Mouse (Mus musculus) kidney, postnatal 0 days (tissue): ENCODE data around the gene Rln1. TPM values are rescaled to one million over a fixed set of nuclear protein-coding genes. Genes with fewer than 3 reads are reported as not detected.

Source experiments
- ATAC-seq: fragments of 200-750 bp; cut with Nextera tagmentation; replicated peaks from 2 replicates; pipeline ENCODE4 v1.8.0; 2017; ENCODE audit warnings: low read depth, moderate number of reproducible peaks, moderate TSS enrichment, moderate library complexity; ENCODE audit not compliant: low FRiP score
- DNase-seq: peaks from one replicate; pipeline ENCODE4 v3.0.0-alpha.2; 2016; ENCODE audit warnings: low spot score
- H3K27ac ChIP-seq: fragments of 300-500 bp; sonication (generic); 2 replicates; pipeline ENCODE4 v1.5.1; 2014; ENCODE audit warnings: mild to moderate bottlenecking
- H3K27me3 ChIP-seq: fragments of 300-500 bp; sonication (generic); 2 replicates; pipeline ENCODE4 v1.6.1; 2014; ENCODE audit warnings: low read length, mixed read lengths; ENCODE audit not compliant: insufficient read depth
- H3K36me3 ChIP-seq: fragments of 300-500 bp; sonication (generic); 2 replicates; pipeline ENCODE4 v1.6.1; 2014; ENCODE audit warnings: low read length, mixed read lengths; ENCODE audit not compliant: insufficient read depth
- H3K4me1 ChIP-seq: fragments of 300-500 bp; sonication (generic); replicated peaks from 2 replicates; pipeline ENCODE4 v1.6.1; 2014; ENCODE audit warnings: antibody characterized with exemption, low read length, mixed read lengths; ENCODE audit not compliant: insufficient read depth
- H3K4me2 ChIP-seq: fragments of 300-500 bp; sonication (generic); 2 replicates; pipeline ENCODE4 v1.6.1; 2014; ENCODE audit warnings: mild to moderate bottlenecking, low read length, moderate library complexity, mixed read lengths
- H3K4me3 ChIP-seq: fragments of 300-500 bp; sonication (generic); replicated peaks from 2 replicates; pipeline ENCODE4 v1.5.1; 2014; ENCODE audit warnings: low read depth, low read length
- H3K9ac ChIP-seq: fragments of 300-500 bp; sonication (generic); 2 replicates; pipeline ENCODE4 v1.6.1; 2014; ENCODE audit warnings: low read depth, low read length
- H3K9me3 ChIP-seq: fragments of 300-500 bp; sonication (generic); replicated peaks from 2 replicates; pipeline ENCODE4 v1.6.1; 2016; ENCODE audit warnings: low read length, inconsistent platforms, mixed read lengths
- CTCF ChIP-seq: IDR thresholded peaks from 2 replicates; pipeline ENCODE4 v1.5.1; 2016; ENCODE audit warnings: antibody characterized with exemption, low read depth, mild to moderate bottlenecking, moderate library complexity
- WGBS: fragments of 180-500 bp; shearing (Covaris S2); extraction: QIAGEN DNeasy Blood & Tissue Kit; methylation state at CpG from one replicate; pipeline ENCODE4 v1.1.7; 2014; 5-methylcytosine and 5-hydroxymethylcytosine counted together
- polyA plus RNA-seq: library from polyadenylated mRNA; unstranded; fragments of >200 nt; fragmentation: Nextera tagmentation; extraction: Ambion mirVana; gene quantifications from 2 replicates; pipeline ENCODE4 v1.2.1, GENCODE M21; 2015

The Rln1 gene
- polyA plus RNA-seq, 1 experiment from 2014 or later: 0.33 TPM

DNA sequence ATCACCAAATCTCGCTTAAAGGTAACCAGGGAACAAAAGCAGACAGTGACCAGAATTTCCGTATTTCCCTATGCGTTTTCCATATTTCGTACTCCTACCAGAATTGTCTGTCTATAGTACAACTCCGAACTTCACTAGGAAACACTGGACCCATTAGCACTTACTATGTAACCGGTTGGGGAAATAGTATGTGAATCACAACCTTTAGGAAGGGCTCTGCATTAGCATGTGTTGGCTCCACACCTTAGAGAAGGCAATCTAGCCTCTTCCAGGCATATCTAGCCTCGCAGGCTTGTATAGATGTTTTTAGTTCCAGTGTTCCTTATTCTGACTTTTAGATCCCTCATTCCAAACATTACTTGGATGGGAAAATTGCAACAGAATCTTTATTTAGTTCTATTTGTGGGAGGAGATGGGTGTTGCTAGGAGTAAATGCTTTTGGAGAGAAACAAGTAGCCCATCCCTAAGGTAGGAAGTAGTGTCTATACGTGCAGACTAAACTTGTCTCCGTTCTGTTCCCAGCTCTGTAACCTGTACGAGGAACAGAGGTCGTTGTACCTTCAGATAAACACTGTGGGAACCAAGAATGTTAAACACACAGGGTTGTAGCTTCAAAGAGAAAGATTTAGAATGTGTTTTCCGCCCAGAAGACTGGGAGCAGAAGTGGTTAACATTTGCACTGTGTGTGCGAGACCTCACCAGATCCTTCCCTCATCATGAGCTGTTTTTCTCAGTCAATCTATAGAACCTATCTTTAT, 27.9 kb upstream of the Rln1 start:
- Histone ChIP-seq H3K36me3 (no peaks in the 10 kb centered on the region), H3K27ac (no peak overlapping the region), H3K4me3 (peak overlapping the region; percentile 58), H3K9ac (peak overlapping the region; percentile 64), H3K9me3 (no peaks in the 10 kb centered on the region), H3K4me2 (peak overlapping the region; percentile 90), H3K4me1 (peaks cover under 1% of the 10 kb centered on the region; the same call in 1 of the 2 replicates), H3K27me3 (no peaks in the 10 kb centered on the region)
- no peak for TF ChIP-seq CTCF
- ATAC-seq (no peak), DNase-seq (no peak)
- WGBS: 46% methylated on average over 13 of the region's 13 CpGs

GRCm38 (mm10) chr19:29361468-29362130, 27.1 kb upstream of the Rln1 start:
- H3K9ac ChIP-seq: peak overlapping the region; percentile 64
- H3K4me2 ChIP-seq: peak overlapping the region; percentile 90
- H3K36me3 ChIP-seq: no peaks in the 10 kb centered on the region
- 1% methylated on average over 33 of the region's 33 CpGs for WGBS
- peak; percentile 96 for DNase-seq
- H3K9me3 ChIP-seq: no peaks in the 10 kb centered on the region
- H3K4me3 ChIP-seq: peak overlapping the region; percentile 58
- no peak overlapping the region for H3K27ac ChIP-seq
- peak; percentile 98 for ATAC-seq
- no peaks in the 10 kb centered on the region for H3K27me3 ChIP-seq
- no peak for TF ChIP-seq CTCF
- no peaks in the 10 kb centered on the region; the same call in 1 of the 2 replicates for H3K4me1 ChIP-seq

- DNase-seq: no peak
- Histone ChIP-seq H3K9ac (no peak overlapping the region), H3K4me3 (no peak overlapping the region), H3K9me3 (no peaks in the 10 kb centered on the region), H3K36me3 (no peaks in the 10 kb centered on the region), H3K4me2 (no peak overlapping the region), H3K27ac (no peak overlapping the region), H3K4me1 (no peaks in the 10 kb centered on the region), H3K27me3 (no peaks in the 10 kb centered on the region)
- WGBS: 90% methylated on average over 5 of the region's 5 CpGs
- ATAC-seq: no peak
- no peak for TF ChIP-seq CTCF
Observed at GRCm38 (mm10) chr19:29360251-29360650, 25.8 kb upstream of the Rln1 start.

DNA sequence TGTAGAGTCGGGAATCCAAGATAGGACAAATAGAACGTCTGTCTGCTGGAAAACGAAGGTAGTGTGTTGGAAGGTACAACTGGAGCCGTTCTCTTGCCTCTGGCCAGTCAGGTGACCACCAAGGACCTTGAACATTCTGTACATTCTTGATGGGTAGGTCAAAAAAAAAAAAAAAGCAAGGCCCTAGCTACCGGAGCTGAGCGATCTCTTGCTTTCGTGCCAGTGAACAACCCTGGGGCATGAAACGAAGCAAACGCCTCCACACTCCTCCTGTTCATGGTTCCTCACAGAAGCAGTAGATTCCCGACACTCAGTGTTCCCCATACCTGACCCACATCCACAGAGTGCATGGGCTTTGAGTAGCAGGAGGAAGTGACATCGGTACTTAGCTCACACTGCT, 21.8 kb upstream of the Rln1 start:
- DNase-seq (no peak), ATAC-seq (no peak)
- Histone ChIP-seq H3K9me3 (no peaks in the 10 kb centered on the region), H3K4me1 (no peaks in the 10 kb centered on the region), H3K27ac (no peak overlapping the region), H3K9ac (no peak overlapping the region), H3K36me3 (no peaks in the 10 kb centered on the region), H3K4me3 (no peak overlapping the region), H3K4me2 (no peak overlapping the region), H3K27me3 (no peaks in the 10 kb centered on the region)
- 83% methylated on average over 11 of the region's 11 CpGs for WGBS
- no peak for TF ChIP-seq CTCF

DNA sequence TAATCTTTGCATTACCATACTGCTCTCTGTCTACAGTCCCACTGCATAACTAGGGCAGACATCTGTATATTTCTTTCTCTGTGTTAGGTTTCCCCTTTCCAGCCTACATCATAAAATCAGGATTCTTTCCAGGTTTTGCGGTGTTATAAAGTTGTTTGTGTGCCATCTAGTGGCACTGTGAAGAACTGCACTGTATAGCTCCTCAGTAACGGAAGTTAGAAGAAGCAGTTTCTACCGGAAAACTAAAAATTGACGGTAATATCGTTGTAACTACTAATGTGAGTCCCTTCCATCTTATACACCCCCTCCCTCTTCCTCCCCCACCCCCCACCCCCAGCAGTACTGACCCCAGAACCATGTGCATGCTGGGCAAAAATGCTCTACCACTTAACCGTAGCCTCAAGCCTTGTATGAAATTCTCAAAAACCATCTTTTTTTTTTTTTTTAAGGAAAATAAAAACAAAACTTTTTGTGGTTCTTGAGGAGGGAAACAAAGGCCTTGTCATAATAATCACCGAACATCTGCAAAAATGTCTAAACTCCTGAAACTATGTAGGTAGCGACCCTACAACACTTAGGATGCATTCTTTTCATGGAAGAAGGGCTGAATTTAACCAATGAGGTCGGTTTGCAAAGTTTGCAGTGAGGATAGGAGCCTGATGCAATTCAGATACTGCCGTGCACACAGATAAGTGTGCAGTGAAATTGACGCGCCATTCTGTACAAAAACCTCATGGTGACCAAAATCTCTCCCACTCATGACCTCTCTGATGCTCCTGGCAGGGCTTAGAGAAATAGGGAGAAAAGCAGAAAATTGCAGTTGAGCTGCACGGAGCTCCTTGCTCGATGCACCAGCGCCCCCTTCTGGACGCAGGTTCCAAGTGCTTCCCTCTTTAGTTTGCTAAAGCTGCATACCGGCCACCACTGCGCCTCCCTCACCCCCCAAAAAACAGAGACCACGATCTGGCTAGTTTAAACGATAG, 20.7 kb upstream of the Rln1 start:
- ATAC-seq (0 out of 2 replicates have a peak, but pooled peaks have one; percentile 46), DNase-seq (peak; percentile 93)
- peak; percentile 94 for TF ChIP-seq CTCF
- no peaks in the 10 kb centered on the region for H3K27me3 ChIP-seq
- peak overlapping the region; percentile 19; the same call in 1 of the 2 replicates for H3K4me3 ChIP-seq
- no peaks in the 10 kb centered on the region for H3K9me3 ChIP-seq
- H3K4me2 ChIP-seq: peak overlapping the region; percentile 65
- 4% methylated on average over 20 of the region's 20 CpGs for WGBS
- H3K9ac ChIP-seq: no peak overlapping the region
- H3K4me1 ChIP-seq: no peaks in the 10 kb centered on the region
- H3K36me3 ChIP-seq: no peaks in the 10 kb centered on the region
- no peak overlapping the region for H3K27ac ChIP-seq

DNA sequence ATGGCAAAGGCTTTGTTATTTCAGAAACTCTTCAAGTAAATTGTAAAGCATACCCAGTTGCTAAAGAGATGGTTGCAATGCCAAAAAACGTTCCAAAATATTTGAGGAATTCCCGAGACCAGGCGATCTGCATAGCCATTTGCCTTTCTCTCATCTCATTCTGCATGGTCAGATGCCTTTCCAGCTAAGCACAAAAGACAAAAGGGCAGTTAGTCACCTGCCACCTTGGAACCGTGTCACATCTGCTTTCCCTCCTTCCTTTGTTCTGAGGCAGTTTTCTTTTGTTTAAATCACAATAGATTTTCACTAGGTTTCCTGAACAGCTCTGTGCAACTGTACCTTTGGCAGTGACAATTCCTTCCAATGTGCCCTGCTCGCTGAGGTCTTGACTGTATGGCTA, 16.5 kb upstream of the Rln1 start:
- DNase-seq: no peak
- H3K9ac ChIP-seq: no peak overlapping the region
- H3K9me3 ChIP-seq: no peaks in the 10 kb centered on the region
- no peak overlapping the region for H3K4me3 ChIP-seq
- TF ChIP-seq CTCF: no peak
- no peak overlapping the region for H3K27ac ChIP-seq
- H3K4me1 ChIP-seq: no peaks in the 10 kb centered on the region
- ATAC-seq: no peak
- H3K36me3 ChIP-seq: no peaks in the 10 kb centered on the region
- no peaks in the 10 kb centered on the region for H3K27me3 ChIP-seq
- WGBS: 55% methylated on average over 5 of the region's 5 CpGs
- H3K4me2 ChIP-seq: no peak overlapping the region
